Mouse (Mus musculus): ENCODE measurements around the gene Btbd35f3.
"Not testable (repeated sequence)": the region's sequence is repeated elsewhere in the genome, so short reads cannot be mapped to it uniquely, and the experiment has no call there.

The Btbd35f3 gene

GRCm38 (mm10) chrX:4037374-4037773, at the start of gene Btbd35f3:
Gene Btbd35f3 (plus strand): TSS chrX:4037674.
- DNase-seq (ENCODE audit: low read depth, low spot score) = not testable (repeated sequence)
